Mouse (Mus musculus) embryonic facial prominence, embryonic 14.5 days (tissue): ENCODE results near the gene Fam83e. TPM values are rescaled to one million over a fixed set of nuclear protein-coding genes. Genes with fewer than 3 reads are reported as not detected.

Source experiments
- ATAC-seq: fragments of 200-750 bp; cut with Nextera tagmentation; 2 replicates; pipeline ENCODE4 v1.8.0; 2017; ENCODE audit warnings: low read depth, moderate number of reproducible peaks, moderate TSS enrichment
- DNase-seq: peaks from one replicate; pipeline ENCODE4 v3.0.0-alpha.2; 2015; ENCODE audit warnings: low spot score
- H3K27ac ChIP-seq: fragments of 300-500 bp; sonication (generic); replicated peaks from 2 replicates; pipeline ENCODE4 v1.5.1; 2014; ENCODE audit warnings: low read depth, mild to moderate bottlenecking, low read length, moderate library complexity
- H3K27me3 ChIP-seq: fragments of 300-500 bp; sonication (generic); replicated peaks from 2 replicates; pipeline ENCODE4 v1.6.1; 2014; ENCODE audit warnings: low read length; ENCODE audit not compliant: control insufficient read depth, insufficient read depth
- H3K36me3 ChIP-seq: fragments of 300-500 bp; sonication (generic); 2 replicates; pipeline ENCODE4 v1.6.1; 2014; ENCODE audit warnings: low read length, mixed read lengths; ENCODE audit not compliant: control insufficient read depth, insufficient read depth
- H3K4me1 ChIP-seq: fragments of 300-500 bp; sonication (generic); 2 replicates; pipeline ENCODE4 v1.6.1; 2014; ENCODE audit warnings: antibody characterized with exemption, low read length; ENCODE audit not compliant: control insufficient read depth, insufficient read depth
- H3K4me2 ChIP-seq: fragments of 300-500 bp; sonication (generic); 2 replicates; pipeline ENCODE4 v1.6.1; 2014; ENCODE audit warnings: low read depth, mild to moderate bottlenecking, low read length, moderate library complexity, mixed read lengths
- H3K4me3 ChIP-seq: fragments of 300-500 bp; sonication (generic); 2 replicates; pipeline ENCODE4 v1.5.1; 2014; ENCODE audit warnings: low read depth, mild to moderate bottlenecking, low read length
- H3K9ac ChIP-seq: fragments of 300-500 bp; sonication (generic); 2 replicates; pipeline ENCODE4 v1.6.1; 2014; ENCODE audit warnings: low read depth, mild to moderate bottlenecking, low read length, moderate library complexity, mixed read lengths
- H3K9me3 ChIP-seq: fragments of 300-500 bp; sonication (generic); 2 replicates; pipeline ENCODE4 v1.6.1; 2016; ENCODE audit warnings: low read length; ENCODE audit not compliant: control insufficient read depth
- WGBS: fragments of 180-500 bp; shearing (Covaris S2); extraction: QIAGEN DNeasy Blood & Tissue Kit; methylation state at CpG from one replicate; pipeline ENCODE4 v1.1.7; 2014; 5-methylcytosine and 5-hydroxymethylcytosine counted together
- polyA plus RNA-seq: library from polyadenylated mRNA; unstranded; fragments of >200 nt; fragmentation: Nextera tagmentation; extraction: Ambion mirVana; gene quantifications from 2 replicates; pipeline ENCODE4 v1.2.1, GENCODE M21; 2014

Gene Fam83e
- polyA plus RNA-seq, 1 experiment from 2014 or later, result 0.36 TPM

GRCm38 (mm10) chr7:45715741-45716459, 5.1 kb upstream of the Fam83e start:
- 82% methylated on average over 19 of the region's 19 CpGs for WGBS
- Histone ChIP-seq H3K27ac (peak overlapping the region; percentile 67), H3K4me3 (peak overlapping the region; percentile 57), H3K4me2 (peak overlapping the region; percentile 71), H3K4me1 (peaks cover 21% of the 10 kb centered on the region), H3K36me3 (peaks cover 50% of the 10 kb centered on the region), H3K27me3 (no peaks in the 10 kb centered on the region), H3K9me3 (no peaks in the 10 kb centered on the region), H3K9ac (peak overlapping the region; percentile 34; the same call in 1 of the 2 replicates)
- no peak for DNase-seq
- ATAC-seq, result no peak

GRCm38 (mm10) chr7:45716460-45716857, 4.6 kb upstream of the Fam83e start:
- 88% methylated on average over 3 of the region's 3 CpGs for WGBS

GRCm38 (mm10) chr7:45716952-45717917, 3.8 kb upstream of the Fam83e start:
- 8% methylated on average over 31 of the region's 31 CpGs for WGBS
- ATAC-seq, result peak; percentile 7; the same call in 1 of the 2 replicates
- H3K36me3 ChIP-seq, result peaks cover 46% of the 10 kb centered on the region
- H3K27ac ChIP-seq, result peak overlapping the region; percentile 91
- peak overlapping the region; percentile 79 for H3K4me3 ChIP-seq
- H3K9me3 ChIP-seq, result no peaks in the 10 kb centered on the region
- peak overlapping the region; percentile 85 for H3K9ac ChIP-seq
- no peak for DNase-seq
- H3K27me3 ChIP-seq, result no peaks in the 10 kb centered on the region
- peak overlapping the region; percentile 71 for H3K4me2 ChIP-seq
- peaks cover 21% of the 10 kb centered on the region for H3K4me1 ChIP-seq

More at GRCm38 (mm10) chr7:45716460-45716857, 4.6 kb upstream of the Fam83e start:
- Histone ChIP-seq H3K36me3 (peaks cover 47% of the 10 kb centered on the region), H3K27me3 (no peaks in the 10 kb centered on the region), H3K4me1 (peaks cover 21% of the 10 kb centered on the region), H3K4me3 (peak overlapping the region; percentile 79), H3K9me3 (no peaks in the 10 kb centered on the region), H3K27ac (no peak overlapping the region), H3K4me2 (peak overlapping the region; percentile 71), H3K9ac (0 out of 2 replicates have a peak overlapping the region, but pooled peaks have one; percentile 34)
- ATAC-seq (no peak), DNase-seq (no peak)

GRCm38 (mm10) chr7:45717918-45718297, 3.1 kb upstream of the Fam83e start, which contains the start of gene Sphk2:
TSS of gene Sphk2 (minus strand) at chr7:45718002.
- Histone ChIP-seq H3K27me3 (no peaks in the 10 kb centered on the region), H3K9me3 (no peaks in the 10 kb centered on the region), H3K4me2 (peak within 1 kb of the TSS; percentile 77), H3K27ac (peak within 1 kb of the TSS; percentile 91), H3K9ac (peak within 1 kb of the TSS; percentile 99), H3K4me1 (peaks cover 21% of the 10 kb centered on the region), H3K4me3 (peak within 1 kb of the TSS; percentile 79), H3K36me3 (peaks cover 46% of the 10 kb centered on the region)
- peak; percentile 99 for DNase-seq
- ATAC-seq, result peak; percentile 74
- WGBS, result 0% methylated on average over 23 of the region's 41 CpGs

GRCm38 (mm10) chr7:45718331-45718730, 2.7 kb upstream of the Fam83e start:
- DNase-seq, result no peak
- Histone ChIP-seq H3K27ac (peak overlapping the region; percentile 91), H3K4me2 (peak overlapping the region; percentile 77), H3K4me1 (peaks cover 21% of the 10 kb centered on the region), H3K9ac (peak overlapping the region; percentile 99), H3K36me3 (peaks cover 46% of the 10 kb centered on the region), H3K27me3 (no peaks in the 10 kb centered on the region), H3K4me3 (peak overlapping the region; percentile 79), H3K9me3 (no peaks in the 10 kb centered on the region)
- 0% methylated on average over 20 of the region's 20 CpGs for WGBS
- no peak for ATAC-seq

- Histone ChIP-seq H3K4me2 (peak overlapping the region; percentile 77), H3K9ac (peak overlapping the region; percentile 99), H3K9me3 (no peaks in the 10 kb centered on the region), H3K4me1 (peaks cover 21% of the 10 kb centered on the region), H3K36me3 (peaks cover 50% of the 10 kb centered on the region), H3K27ac (no peak overlapping the region), H3K27me3 (no peaks in the 10 kb centered on the region), H3K4me3 (peak overlapping the region; percentile 79)
- DNase-seq (no peak), ATAC-seq (no peak)
- 82% methylated on average over 9 of the region's 10 CpGs for WGBS
Measured at GRCm38 (mm10) chr7:45719180-45719579, 1.8 kb upstream of the Fam83e start.

GRCm38 (mm10) chr7:45719738-45720412, 1.1 kb upstream of the Fam83e start:
- Histone ChIP-seq H3K9me3 (no peaks in the 10 kb centered on the region), H3K4me2 (peak overlapping the region; percentile 77), H3K4me1 (peaks cover 17% of the 10 kb centered on the region), H3K27me3 (no peaks in the 10 kb centered on the region), H3K36me3 (peaks cover 56% of the 10 kb centered on the region), H3K4me3 (peak overlapping the region; percentile 79), H3K9ac (peak overlapping the region; percentile 99), H3K27ac (no peak overlapping the region)
- ATAC-seq (no peak), DNase-seq (no peak)
- WGBS, result 90% methylated on average over 15 of the region's 16 CpGs

- WGBS, result 79% methylated on average over 7 of the region's 7 CpGs
- no peak overlapping the region for H3K9ac ChIP-seq
- no peak overlapping the region for H3K4me3 ChIP-seq
- H3K36me3 ChIP-seq, result peaks cover 70% of the 10 kb centered on the region
- no peaks in the 10 kb centered on the region for H3K27me3 ChIP-seq
- no peak for DNase-seq
- peaks cover 8% of the 10 kb centered on the region for H3K4me1 ChIP-seq
- no peak overlapping the region; the same call in 1 of the 2 replicates for H3K27ac ChIP-seq
- H3K4me2 ChIP-seq, result no peak overlapping the region
- no peaks in the 10 kb centered on the region for H3K9me3 ChIP-seq
- no peak for ATAC-seq
Measured at GRCm38 (mm10) chr7:45721234-45721571, 191 bp downstream of the Fam83e start.
